Mouse (Mus musculus) bone marrow macrophage, adult 2 months (primary cell): ENCODE measurements at regions not wholly inside any gene's neighbourhood (a gene's known extent, or its start where the extent isn't known, plus 50 kb on each side); places are given as distances from the start of the nearest gene placed in this dataset.

Source experiments
- CTCF ChIP-seq: IDR thresholded peaks from 2 replicates; pipeline ENCODE4 v1.5.1; 2012; ENCODE audit warnings: low read depth, mild to moderate bottlenecking, low read length, moderate library complexity
- POLR2A ChIP-seq: IDR thresholded peaks from 2 replicates; pipeline ENCODE4 v1.6.1; 2012; ENCODE audit warnings: mild to moderate bottlenecking, low read depth, low read length, borderline replicate concordance

- TF ChIP-seq CTCF (no peak), POLR2A (no peak)
These were observed 288.0 kb downstream of the Usp25 start for GRCm38 (mm10) chr16:77301270-77302171.
